In the genomic region with DNA sequence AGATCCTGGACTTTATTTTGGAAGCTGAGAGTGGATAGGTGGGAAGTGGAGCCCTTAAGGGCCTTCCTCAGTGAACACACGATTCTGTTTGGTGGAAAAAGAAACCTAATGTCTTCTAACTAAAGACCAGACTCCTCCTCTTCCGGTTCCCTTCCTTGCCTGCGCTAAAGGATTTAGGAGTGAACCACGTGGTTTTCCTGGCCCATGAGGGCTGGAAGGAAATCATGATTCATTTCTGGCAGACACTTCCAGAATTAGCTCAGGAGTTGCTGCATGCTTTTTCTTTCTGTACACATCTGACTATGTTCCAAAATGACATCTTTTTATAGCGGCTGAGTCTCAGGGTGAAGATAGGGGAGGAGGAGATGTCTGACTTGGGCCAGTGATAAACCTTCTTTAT, we compare ENCODE assay signal across 14 mouse cellular contexts.
DNase-seq lines count a peak whose midpoint lies in the region; ATAC-seq and TF ChIP-seq lines count a peak whose summit lies in the region.
"Had no signal": no experiment of that assay in that cellular context is flagged by ENCODE, and none has a peak within 500 bp of the region (broad histone marks: within the 10 kb centered on the region; RNA-seq: fewer than 3 reads in every experiment).

No protein-coding gene starts in this region.

- TF ChIP-seq POLR2A in kidney, adult 2 months (IDR thresholded peaks at IDR 0.05; ENCODE audit: low read depth, low read length): no peak

- WGBS in kidney, adult 2 months: 49% methylated on average over 5 of the region's 5 CpGs
- WGBS in kidney, embryonic 15.5 days: 59% methylated on average over 5 of the region's 5 CpGs
- 76% methylated on average over 5 of the region's 5 CpGs for WGBS in midbrain, embryonic 10.5 days

- H3K4me1 ChIP-seq in kidney, adult 2 months (ENCODE audit: control insufficient read depth, insufficient read depth, low read length): no peaks in the 10 kb centered on the region
- no peaks in the 10 kb centered on the region for H3K4me1 ChIP-seq in kidney, embryonic 15.5 days
- H3K4me1 ChIP-seq in midbrain, embryonic 10.5 days: peaks cover 5% of the 10 kb centered on the region; the same call in 1 of the 2 replicates
- H3K4me1 ChIP-seq: embryonic facial prominence, embryonic 15.5 days; liver, embryonic 15.5 days had no signal

- H3K4me2 ChIP-seq in kidney, embryonic 15.5 days: no peak overlapping the region
- H3K4me2 ChIP-seq: embryonic facial prominence, embryonic 15.5 days; liver, embryonic 15.5 days had no signal

- no peak for ATAC-seq in kidney, embryonic 15.5 days (replicated peaks; ENCODE audit: low FRiP score)
- ATAC-seq: activated CD4-positive, CD25-positive, alpha-beta regulatory T cell, adult 4 months had no signal

- peak; percentile 16 for DNase-seq in adrenal gland, postnatal 14 days
- DNase-seq in adrenal gland, adult 8-10 months: no peak
- DNase-seq in kidney, adult 2 months: peak; percentile 76
- peak; percentile 80 for DNase-seq in 416B (ENCODE audit: low read depth)
- DNase-seq in kidney, postnatal 14 days: peak; percentile 44
- DNase-seq in midbrain, embryonic 10.5 days (ENCODE audit: low spot score): no peak
- no peak for DNase-seq in urinary bladder, adult 2 months (ENCODE audit: low spot score)
- DNase-seq: cerebellum, postnatal 25 days; gastrocnemius, adult 2 months; thymus, postnatal 14 days had no signal

- no peaks in the 10 kb centered on the region for H3K27me3 ChIP-seq in kidney, adult 2 months (replicated peaks; ENCODE audit: control insufficient read depth, insufficient read depth, low read length)
- no peaks in the 10 kb centered on the region for H3K27me3 ChIP-seq in kidney, embryonic 15.5 days
- H3K27me3 ChIP-seq in midbrain, embryonic 10.5 days (ENCODE audit: low read depth, poor library complexity, severe bottlenecking): no peaks in the 10 kb centered on the region
- H3K27me3 ChIP-seq: embryonic facial prominence, embryonic 15.5 days; liver, embryonic 15.5 days had no signal

- H3K36me3 ChIP-seq in kidney, adult 2 months (ENCODE audit: control insufficient read depth, insufficient read depth, low read length): no peaks in the 10 kb centered on the region
- H3K36me3 ChIP-seq in kidney, embryonic 15.5 days: no peaks in the 10 kb centered on the region
- H3K36me3 ChIP-seq in midbrain, embryonic 10.5 days: no peaks in the 10 kb centered on the region
- H3K36me3 ChIP-seq: embryonic facial prominence, embryonic 15.5 days; liver, embryonic 15.5 days had no signal

- H3K9ac ChIP-seq in kidney, embryonic 15.5 days: no peak overlapping the region
- H3K9ac ChIP-seq: embryonic facial prominence, embryonic 15.5 days; liver, embryonic 15.5 days had no signal

- no peak overlapping the region for H3K4me3 ChIP-seq in kidney, adult 2 months (ENCODE audit: insufficient read depth, low read depth, low read length)
- H3K4me3 ChIP-seq in kidney, embryonic 15.5 days (replicated peaks): no peak overlapping the region
- H3K4me3 ChIP-seq in midbrain, embryonic 10.5 days: no peak overlapping the region
- H3K4me3 ChIP-seq: embryonic facial prominence, embryonic 15.5 days; gastrocnemius, adult 2 months; liver, embryonic 15.5 days had no signal

- no peak for TF ChIP-seq CTCF in kidney, adult 2 months (conservative IDR thresholded peaks at IDR 0.05; ENCODE audit: insufficient read depth, insufficient read length, low read depth, low read length)

- H3K9me3 ChIP-seq in kidney, embryonic 15.5 days (replicated peaks): no peaks in the 10 kb centered on the region
- H3K9me3 ChIP-seq in midbrain, embryonic 10.5 days (replicated peaks): no peaks in the 10 kb centered on the region
- H3K9me3 ChIP-seq: embryonic facial prominence, embryonic 15.5 days; liver, embryonic 15.5 days had no signal

- peak overlapping the region; percentile 59; the same call in 1 of the 2 replicates for H3K27ac ChIP-seq in kidney, adult 2 months (ENCODE audit: insufficient read depth, low read depth, low read length)
- H3K27ac ChIP-seq in kidney, embryonic 15.5 days: no peak overlapping the region
- no peak overlapping the region for H3K27ac ChIP-seq in midbrain, embryonic 10.5 days (replicated peaks)
- H3K27ac ChIP-seq: embryonic facial prominence, embryonic 15.5 days; gastrocnemius, adult 2 months; liver, embryonic 15.5 days had no signal

Comparison
In these comparisons a context has a peak if more than half of its experiments do, and no peak if none do; other contexts are left out.
1. DNase-seq: peak in adrenal gland, postnatal 14 days (single experiment), kidney, adult 2 months (single experiment), 416B (single experiment) and kidney, postnatal 14 days (single experiment); none in adrenal gland, adult 8-10 months (single experiment), midbrain, embryonic 10.5 days (single experiment) and urinary bladder, adult 2 months (single experiment).